ENCODE assay signal across 15 mouse cellular contexts in genomic region chr14:101353009-101353378, GRCm38 (mm10).
A peak's percentile ranks its signal among the peaks of the same experiment; 100 is the strongest.
DNase-seq lines count a peak whose midpoint lies in the region; ATAC-seq and TF ChIP-seq lines count a peak whose summit lies in the region.
"Had no signal": no experiment of that assay in that cellular context is flagged by ENCODE, and none has a peak within 500 bp of the region (broad histone marks: within the 10 kb centered on the region; RNA-seq: fewer than 3 reads in every experiment).

No protein-coding gene starts in this region.

- no peak overlapping the region for H3K4me2 ChIP-seq in forebrain, postnatal 0 days (ENCODE audit: low read depth)
- no peak overlapping the region for H3K4me2 ChIP-seq in midbrain, embryonic 11.5 days
- no peak overlapping the region for H3K4me2 ChIP-seq in neural tube, embryonic 15.5 days
- H3K4me2 ChIP-seq: embryonic facial prominence, embryonic 15.5 days; intestine, embryonic 15.5 days; liver, embryonic 12.5 days had no signal

- H3K4me3 ChIP-seq in forebrain, postnatal 0 days (ENCODE audit: low read depth, low read length) = no peak overlapping the region
- no peak overlapping the region for H3K4me3 ChIP-seq in midbrain, embryonic 11.5 days (ENCODE audit: low read depth, low read length)
- no peak overlapping the region for H3K4me3 ChIP-seq in neural tube, embryonic 15.5 days (replicated peaks)
- H3K4me3 ChIP-seq: embryonic facial prominence, embryonic 15.5 days; intestine, embryonic 15.5 days; liver, embryonic 12.5 days had no signal

- H3K27ac ChIP-seq in forebrain, postnatal 0 days (ENCODE audit: low read depth, low read length) = no peak overlapping the region
- peak overlapping the region; percentile 35; the same call in 1 of the 2 replicates for H3K27ac ChIP-seq in midbrain, embryonic 11.5 days (ENCODE audit: low read depth, low read length)
- peak overlapping the region; percentile 74 for H3K27ac ChIP-seq in neural tube, embryonic 15.5 days (replicated peaks)
- H3K27ac ChIP-seq: embryonic facial prominence, embryonic 15.5 days; intestine, embryonic 15.5 days; kidney, postnatal 0 days; liver, embryonic 12.5 days had no signal

- H3K4me1 ChIP-seq in forebrain, postnatal 0 days (ENCODE audit: insufficient read depth) = peaks cover 4% of the 10 kb centered on the region; the same call in 1 of the 2 replicates
- H3K4me1 ChIP-seq in midbrain, embryonic 11.5 days (ENCODE audit: control insufficient read depth, insufficient read depth, low read length) = peaks cover 11% of the 10 kb centered on the region
- peaks cover 14% of the 10 kb centered on the region for H3K4me1 ChIP-seq in neural tube, embryonic 15.5 days
- H3K4me1 ChIP-seq: intestine, embryonic 15.5 days; liver, embryonic 12.5 days had no signal

- H3K27me3 ChIP-seq in forebrain, postnatal 0 days (ENCODE audit: insufficient read depth, low read length) = no peaks in the 10 kb centered on the region
- no peaks in the 10 kb centered on the region for H3K27me3 ChIP-seq in midbrain, embryonic 11.5 days (ENCODE audit: control insufficient read depth, insufficient read depth, low read length)
- no peaks in the 10 kb centered on the region for H3K27me3 ChIP-seq in neural tube, embryonic 15.5 days (replicated peaks)
- H3K27me3 ChIP-seq: embryonic facial prominence, embryonic 15.5 days; intestine, embryonic 15.5 days; liver, embryonic 12.5 days had no signal

- TF ChIP-seq CTCF in forebrain, postnatal 0 days (IDR thresholded peaks at IDR 0.05; ENCODE audit: low read depth) = no peak

- H3K36me3 ChIP-seq in forebrain, postnatal 0 days (ENCODE audit: insufficient read depth) = no peaks in the 10 kb centered on the region
- H3K36me3 ChIP-seq in midbrain, embryonic 11.5 days (ENCODE audit: control insufficient read depth, insufficient read depth, low read length) = no peaks in the 10 kb centered on the region
- no peaks in the 10 kb centered on the region for H3K36me3 ChIP-seq in neural tube, embryonic 15.5 days
- H3K36me3 ChIP-seq: embryonic facial prominence, embryonic 15.5 days; intestine, embryonic 15.5 days; liver, embryonic 12.5 days had no signal

- no peak overlapping the region for H3K9ac ChIP-seq in forebrain, postnatal 0 days
- H3K9ac ChIP-seq in midbrain, embryonic 11.5 days (ENCODE audit: low read length) = no peak overlapping the region
- H3K9ac ChIP-seq in neural tube, embryonic 15.5 days (replicated peaks) = no peak overlapping the region
- H3K9ac ChIP-seq: embryonic facial prominence, embryonic 15.5 days; intestine, embryonic 15.5 days; liver, embryonic 12.5 days had no signal

- peak; percentile 9 for DNase-seq in left cerebral cortex, postnatal 4 days
- DNase-seq in left cerebral cortex, postnatal 25 days (ENCODE audit: low spot score in 2 of 2) = no peak
- DNase-seq in forebrain, postnatal 0 days = peak; percentile 27
- DNase-seq in midbrain, embryonic 11.5 days (ENCODE audit: low spot score, missing footprints) = no peak
- no peak for DNase-seq in adrenal gland, adult (ENCODE audit: inconsistent age in 2 of 2, low spot score in 1 of 2)
- DNase-seq in spleen, postnatal 36 days (ENCODE audit: low spot score in 2 of 2) = no peak
- DNase-seq in right cerebral cortex, adult 18-20 months = no peak
- DNase-seq: adrenal gland, postnatal 10 days; B cell, adult 2 months had no signal

- intact Hi-C loops in left cerebral cortex, postnatal 4 days (cut with DNase I) = no loop called here
- intact Hi-C loops in left cerebral cortex, postnatal 25 days (cut with DNase I) = no loop called here

- H3K9me3 ChIP-seq in forebrain, postnatal 0 days (ENCODE audit: low read length) = no peaks in the 10 kb centered on the region
- no peaks in the 10 kb centered on the region for H3K9me3 ChIP-seq in midbrain, embryonic 11.5 days (ENCODE audit: control insufficient read depth, low read length)
- H3K9me3 ChIP-seq in neural tube, embryonic 15.5 days (replicated peaks) = no peaks in the 10 kb centered on the region
- H3K9me3 ChIP-seq: embryonic facial prominence, embryonic 15.5 days; intestine, embryonic 15.5 days; liver, embryonic 12.5 days had no signal

- ATAC-seq in forebrain, postnatal 0 days = peak; percentile 49; the same call in 1 of the 2 replicates
- peak; percentile 56 for ATAC-seq in midbrain, embryonic 11.5 days (ENCODE audit: low FRiP score)
- peak; percentile 76; the same call in 1 of the 2 replicates for ATAC-seq in neural tube, embryonic 15.5 days (ENCODE audit: low FRiP score)
- ATAC-seq: intestine, embryonic 15.5 days; liver, embryonic 12.5 days; lung, postnatal 0 days had no signal

- 12% methylated on average over 3 of the region's 3 CpGs for WGBS in forebrain, postnatal 0 days
- 26% methylated on average over 3 of the region's 3 CpGs for WGBS in midbrain, embryonic 11.5 days
- 16% methylated on average over 3 of the region's 3 CpGs for WGBS in neural tube, embryonic 15.5 days

Comparison
In these comparisons a context has a peak if more than half of its experiments do, and no peak if none do; other contexts are left out.
1. DNase-seq: peak in left cerebral cortex, postnatal 4 days (single experiment) and forebrain, postnatal 0 days (single experiment); none in left cerebral cortex, postnatal 25 days (0 of 2), midbrain, embryonic 11.5 days (single experiment), adrenal gland, adult (0 of 2), spleen, postnatal 36 days (0 of 2) and right cerebral cortex, adult 18-20 months (single experiment).
2. Peak in every context shown above with its lines, with median percentiles within 50 percentile points of each other: ATAC-seq.